Mouse (Mus musculus) liver, postnatal 0 days (tissue): ENCODE measurements at regions not wholly inside any gene's neighbourhood (a gene's known extent, or its start where the extent isn't known, plus 50 kb on each side); places are given as distances from the start of the nearest gene placed in this dataset.

Experiments used
- ATAC-seq: fragments of 200-750 bp; cut with Nextera tagmentation; 2 replicates; pipeline ENCODE4 v1.8.0; 2017; ENCODE audit warnings: mild to moderate bottlenecking, moderate library complexity
- DNase-seq: peaks from one replicate; pipeline ENCODE4 v3.0.0-alpha.2; 2016
- H3K27ac ChIP-seq: fragments of 300-500 bp; sonication (generic); 2 replicates; pipeline ENCODE4 v1.5.1; 2014; ENCODE audit warnings: antibody characterized with exemption, moderate library complexity, mild to moderate bottlenecking, low read depth
- H3K27me3 ChIP-seq: fragments of 300-500 bp; sonication (generic); 2 replicates; pipeline ENCODE4 v1.6.1; 2014; ENCODE audit warnings: low read length, control low read depth, mixed read lengths; ENCODE audit not compliant: insufficient read depth
- H3K36me3 ChIP-seq: fragments of 300-500 bp; sonication (generic); replicated peaks from 2 replicates; pipeline ENCODE4 v1.6.1; 2014; ENCODE audit warnings: mild to moderate bottlenecking, control low read depth, low read length, moderate library complexity, mixed read lengths; ENCODE audit not compliant: insufficient read depth
- H3K4me1 ChIP-seq: fragments of 300-500 bp; sonication (generic); 2 replicates; pipeline ENCODE4 v1.6.1; 2014; ENCODE audit warnings: antibody characterized with exemption, mild to moderate bottlenecking, control low read depth; ENCODE audit not compliant: insufficient read depth
- H3K4me2 ChIP-seq: fragments of 300-500 bp; sonication (generic); 2 replicates; pipeline ENCODE4 v1.6.1; 2014; ENCODE audit warnings: low read depth, mild to moderate bottlenecking, low read length, moderate library complexity, mixed read lengths
- H3K4me3 ChIP-seq: fragments of 300-500 bp; sonication (generic); 2 replicates; pipeline ENCODE4 v1.5.1; 2014; ENCODE audit warnings: low read depth, low read length
- H3K9ac ChIP-seq: fragments of 300-500 bp; sonication (generic); replicated peaks from 2 replicates; pipeline ENCODE4 v1.6.1; 2014; ENCODE audit warnings: mild to moderate bottlenecking, moderate library complexity
- H3K9me3 ChIP-seq: fragments of 300-500 bp; sonication (generic); 2 replicates; pipeline ENCODE4 v1.6.1; 2016; ENCODE audit warnings: mild to moderate bottlenecking, control low read depth, low read length, mixed read lengths
- CTCF ChIP-seq: sonication (generic); IDR thresholded peaks from 2 replicates; pipeline ENCODE4 v1.5.1; 2016; ENCODE audit warnings: antibody characterized with exemption, low read depth
- EP300 ChIP-seq: IDR thresholded peaks from 2 replicates; pipeline ENCODE4 v1.6.1; 2016; ENCODE audit warnings: antibody characterized with exemption, low read depth, mild to moderate bottlenecking
- WGBS: fragments of 180-500 bp; shearing (Covaris S2); extraction: QIAGEN DNeasy Blood & Tissue Kit; methylation state at CpG from one replicate; pipeline ENCODE4 v1.1.7; 2014; ENCODE audit not compliant: insufficient replicate concordance; 5-methylcytosine and 5-hydroxymethylcytosine counted together

DNA sequence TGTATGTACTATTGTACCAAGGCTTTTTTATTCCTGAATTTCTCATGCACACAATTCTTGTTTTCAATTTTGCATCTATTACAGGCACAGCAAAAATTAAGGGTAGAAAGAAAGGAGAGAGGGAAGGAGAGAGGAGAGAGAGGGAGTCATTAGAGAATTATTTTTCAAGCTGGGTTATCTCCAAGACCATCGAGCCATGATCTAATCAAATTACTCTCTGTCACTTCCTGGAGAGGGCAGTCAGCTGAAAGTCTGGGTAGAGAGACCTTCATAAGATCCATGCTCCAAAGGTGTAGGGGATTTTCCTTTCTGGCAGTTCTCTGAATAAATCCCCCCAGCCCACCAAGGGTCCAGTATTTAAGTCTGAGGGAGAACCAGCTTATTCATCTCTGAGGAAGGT lies 1081.4 kb upstream of the Slc10a2 start:
- no peak overlapping the region for H3K27ac ChIP-seq
- WGBS: 63% methylated on average over 1 of the region's 1 CpGs
- H3K4me1 ChIP-seq: no peaks in the 10 kb centered on the region
- no peak overlapping the region for H3K9ac ChIP-seq
- H3K4me2 ChIP-seq: no peak overlapping the region
- ATAC-seq (no peak), DNase-seq (no peak)
- no peak overlapping the region for H3K4me3 ChIP-seq
- no peaks in the 10 kb centered on the region for H3K27me3 ChIP-seq
- H3K36me3 ChIP-seq: no peaks in the 10 kb centered on the region
- TF ChIP-seq CTCF (no peak), EP300 (no peak)
- no peaks in the 10 kb centered on the region for H3K9me3 ChIP-seq

DNA sequence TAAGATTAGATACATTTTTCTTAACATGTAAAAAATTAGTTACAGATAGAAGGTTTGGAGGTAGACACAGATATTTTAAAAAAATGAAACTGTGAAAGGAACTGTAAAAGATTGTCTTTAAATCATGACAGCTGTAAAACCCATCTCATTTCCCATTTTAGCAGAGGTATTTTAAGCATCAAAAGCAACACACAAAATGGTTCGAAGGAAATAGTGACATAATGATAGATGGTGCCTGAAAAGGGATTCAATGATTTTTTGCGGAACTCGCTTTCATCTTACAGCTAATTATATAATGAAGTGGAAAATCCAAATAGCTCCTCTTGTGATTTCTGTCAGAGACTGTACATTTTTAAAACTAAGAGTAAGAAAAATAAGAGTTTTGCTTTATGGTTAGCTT lies 1074.5 kb upstream of the Slc10a2 start:
- Histone ChIP-seq H3K4me1 (no peaks in the 10 kb centered on the region), H3K4me2 (no peak overlapping the region), H3K4me3 (no peak overlapping the region), H3K27me3 (no peaks in the 10 kb centered on the region), H3K9ac (no peak overlapping the region), H3K36me3 (no peaks in the 10 kb centered on the region), H3K27ac (no peak overlapping the region), H3K9me3 (no peaks in the 10 kb centered on the region)
- WGBS: 55% methylated on average over 3 of the region's 3 CpGs
- TF ChIP-seq CTCF (no peak), EP300 (no peak)
- no peak for DNase-seq
- no peak for ATAC-seq

DNA sequence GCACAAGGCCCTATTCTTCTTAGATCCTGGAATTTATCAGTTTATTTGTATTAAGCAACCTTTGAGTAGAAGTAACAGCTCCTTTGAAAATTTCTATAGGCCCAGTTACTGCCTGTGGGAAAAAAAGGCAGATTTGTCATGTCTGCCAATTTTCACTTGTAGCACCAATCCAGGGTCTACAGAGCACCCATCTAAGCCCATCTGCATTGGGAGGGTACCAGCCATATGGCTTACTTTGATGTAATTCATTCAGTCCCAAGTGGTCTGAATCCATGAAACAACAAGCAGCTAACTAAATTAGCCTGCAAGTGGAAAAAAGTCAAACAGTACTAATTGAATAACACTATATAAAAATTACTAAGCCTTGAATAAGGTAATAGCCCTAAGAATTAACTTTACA lies 1061.3 kb upstream of the Slc10a2 start:
- ATAC-seq (no peak), DNase-seq (no peak)

DNA sequence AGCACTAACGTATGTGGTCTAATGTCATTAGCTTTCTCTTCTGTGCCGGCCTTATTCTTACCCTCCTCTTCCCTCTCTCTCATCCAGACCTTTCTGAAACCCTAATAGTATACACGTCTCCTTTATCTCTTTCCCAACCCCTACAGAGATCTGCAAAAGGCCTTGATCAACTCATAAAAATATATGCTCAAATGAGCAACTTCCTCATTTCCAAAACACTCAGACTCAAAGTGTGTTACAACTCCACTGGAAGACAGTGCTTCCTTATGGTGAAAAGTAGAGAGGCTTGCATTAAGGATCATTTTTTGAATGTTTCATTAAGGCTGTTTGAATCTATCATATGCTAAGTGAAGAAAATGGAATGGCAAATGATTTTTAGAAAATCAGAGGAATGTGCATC lies 1060.1 kb upstream of the Slc10a2 start:
- TF ChIP-seq CTCF (no peak), EP300 (no peak)
- no peaks in the 10 kb centered on the region for H3K9me3 ChIP-seq
- no peak for DNase-seq
- no peaks in the 10 kb centered on the region for H3K27me3 ChIP-seq
- no peak overlapping the region for H3K4me3 ChIP-seq
- WGBS: 55% methylated on average over 3 of the region's 3 CpGs
- no peaks in the 10 kb centered on the region for H3K4me1 ChIP-seq
- no peak overlapping the region for H3K4me2 ChIP-seq
- no peak overlapping the region for H3K27ac ChIP-seq
- ATAC-seq: no peak
- no peaks in the 10 kb centered on the region for H3K36me3 ChIP-seq
- no peak overlapping the region for H3K9ac ChIP-seq

More for the DNA sequence above, 1061.3 kb upstream of the Slc10a2 start:
- TF ChIP-seq CTCF (no peak), EP300 (no peak)
- Histone ChIP-seq H3K9ac (no peak overlapping the region), H3K4me3 (no peak overlapping the region), H3K27me3 (no peaks in the 10 kb centered on the region), H3K4me2 (no peak overlapping the region), H3K36me3 (no peaks in the 10 kb centered on the region), H3K27ac (no peak overlapping the region), H3K9me3 (no peaks in the 10 kb centered on the region), H3K4me1 (no peaks in the 10 kb centered on the region)

DNA sequence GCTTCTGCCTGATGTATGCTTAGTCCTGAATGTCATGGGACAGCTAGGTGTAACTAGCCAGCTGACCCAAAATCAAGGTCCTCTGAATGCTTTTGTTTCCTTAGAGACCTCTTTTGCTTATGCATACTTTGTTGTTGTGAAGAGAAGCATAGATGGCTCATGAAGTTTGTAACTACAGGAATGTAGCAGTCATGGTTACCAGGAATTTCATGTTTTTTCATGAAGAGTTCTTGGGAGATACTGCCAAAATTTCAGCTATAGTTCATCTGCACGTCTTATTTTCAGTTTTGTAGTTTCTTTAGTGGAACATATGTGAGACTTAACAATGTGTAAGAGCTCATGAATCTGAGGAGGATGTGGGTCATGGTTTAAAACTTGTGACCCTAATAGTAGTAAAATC lies 1059.6 kb upstream of the Slc10a2 start:
- Histone ChIP-seq H3K9me3 (no peaks in the 10 kb centered on the region), H3K4me3 (no peak overlapping the region), H3K36me3 (no peaks in the 10 kb centered on the region), H3K4me2 (no peak overlapping the region), H3K9ac (no peak overlapping the region), H3K27me3 (no peaks in the 10 kb centered on the region), H3K27ac (no peak overlapping the region), H3K4me1 (no peaks in the 10 kb centered on the region)
- no peak for ATAC-seq
- no peak for TF ChIP-seq EP300
- no peak for TF ChIP-seq CTCF
- DNase-seq: no peak
- 49% methylated on average over 1 of the region's 1 CpGs for WGBS

DNA sequence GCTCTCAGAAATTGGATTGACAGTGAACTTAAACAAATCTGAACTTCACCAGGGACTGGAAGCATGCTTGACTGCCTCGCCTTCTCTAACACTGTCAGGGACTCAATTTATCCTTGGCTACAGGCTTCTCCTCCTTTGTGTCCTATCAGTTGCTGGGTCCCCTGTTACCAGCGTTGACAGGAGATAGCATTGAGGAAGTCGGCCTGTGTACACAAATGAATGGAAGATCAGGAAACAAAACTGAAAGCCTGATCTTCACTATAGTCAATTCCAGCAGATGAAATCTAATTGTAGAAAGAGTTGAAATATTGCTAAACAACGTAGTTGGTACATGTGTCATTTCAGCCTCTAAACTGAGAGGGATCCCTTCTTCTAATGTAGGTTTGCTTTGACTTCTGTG lies 1039.4 kb upstream of the Slc10a2 start:
- 34% methylated on average over 4 of the region's 4 CpGs for whole genome bisulfite sequencing
- DNase-seq (no peak), ATAC-seq (no peak)
- Histone ChIP-seq H3K4me1 (no peaks in the 10 kb centered on the region), H3K4me3 (no peak overlapping the region), H3K27ac (no peak overlapping the region), H3K9ac (no peak overlapping the region), H3K27me3 (no peaks in the 10 kb centered on the region), H3K9me3 (no peaks in the 10 kb centered on the region), H3K4me2 (no peak overlapping the region), H3K36me3 (no peaks in the 10 kb centered on the region)
- TF ChIP-seq EP300 (no peak), CTCF (no peak)

DNA sequence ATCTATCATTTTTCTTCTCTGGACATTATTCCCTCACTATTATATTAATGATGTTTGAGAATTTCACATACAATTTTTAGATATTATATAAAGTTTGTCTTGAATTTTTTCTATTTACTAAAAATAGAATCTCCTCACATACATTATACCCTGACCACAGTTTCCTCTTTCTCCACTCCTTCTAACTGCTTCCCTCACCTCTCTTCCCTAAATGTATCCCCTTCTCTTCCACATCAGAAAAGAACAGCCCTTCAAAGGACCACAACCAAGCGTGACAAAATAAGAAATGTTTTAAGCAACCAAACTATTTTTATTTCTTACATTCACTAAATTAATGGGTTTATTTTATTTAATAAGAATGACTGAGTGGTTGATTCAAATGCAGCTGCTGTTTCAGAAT lies 1034.9 kb upstream of the Slc10a2 start:
- no peaks in the 10 kb centered on the region for H3K36me3 ChIP-seq
- no peak for TF ChIP-seq CTCF
- no peak overlapping the region for H3K27ac ChIP-seq
- no peaks in the 10 kb centered on the region for H3K4me1 ChIP-seq
- DNase-seq: no peak
- no peak overlapping the region for H3K4me2 ChIP-seq
- H3K9me3 ChIP-seq: no peaks in the 10 kb centered on the region
- H3K27me3 ChIP-seq: no peaks in the 10 kb centered on the region
- WGBS: 37% methylated on average over 1 of the region's 1 CpGs
- ATAC-seq: no peak
- no peak overlapping the region for H3K4me3 ChIP-seq
- H3K9ac ChIP-seq: no peak overlapping the region
